ENCODE assay signal across 8 mouse cellular contexts in the genomic region with DNA sequence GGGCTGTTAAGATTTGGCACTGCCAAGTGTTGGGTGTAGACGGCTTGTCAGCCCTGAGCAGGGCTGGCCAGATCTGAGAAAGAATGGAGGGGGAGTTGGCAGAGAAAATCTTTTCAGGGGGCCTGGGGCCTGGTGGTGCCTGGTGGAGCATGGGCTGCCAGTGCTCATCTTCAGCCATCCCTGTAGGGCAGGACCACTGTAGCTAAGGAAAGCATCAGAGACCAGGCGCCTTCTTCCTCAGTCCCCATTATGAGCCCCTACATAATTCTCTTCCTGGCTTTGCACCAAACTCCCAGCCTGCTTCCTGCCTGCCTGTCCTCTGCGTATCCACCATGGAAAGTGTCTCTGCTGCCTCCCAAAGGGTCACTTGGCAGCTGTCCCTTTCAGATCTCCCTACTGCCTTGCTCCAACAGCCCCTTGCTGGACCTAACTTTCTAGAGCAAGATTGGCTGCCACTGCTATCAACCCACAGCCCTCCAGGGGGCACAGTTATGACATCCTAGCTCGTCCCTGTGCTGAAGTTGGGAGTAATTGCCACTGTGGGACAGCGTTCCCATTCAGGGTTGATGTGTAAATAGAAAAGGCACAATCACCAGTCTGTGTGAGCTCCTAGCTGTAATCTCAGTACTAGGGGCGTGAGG. TPM values are rescaled to one million over a fixed set of nuclear protein-coding genes. Genes with fewer than 3 reads are reported as not detected.
DNase-seq lines count a peak whose midpoint lies in the region; ATAC-seq and TF ChIP-seq lines count a peak whose summit lies in the region.

No protein-coding gene starts in this region.

- H3K4me2 ChIP-seq in intestine, embryonic 16.5 days (ENCODE audit: low read depth, low read length) = no peak overlapping the region
- no peak overlapping the region for H3K4me2 ChIP-seq in liver, embryonic 14.5 days (ENCODE audit: low read depth)
- H3K4me2 ChIP-seq in neural tube, embryonic 11.5 days (ENCODE audit: low read depth) = no peak overlapping the region

- no peak overlapping the region for H3K4me3 ChIP-seq in gastrocnemius, adult 2 months
- H3K4me3 ChIP-seq in intestine, embryonic 16.5 days (ENCODE audit: low read length) = no peak overlapping the region
- H3K4me3 ChIP-seq in liver, embryonic 14.5 days (ENCODE audit: insufficient read depth in 1 of 2, low read depth in 2 of 2, low read length in 2 of 2) = no peak overlapping the region
- no peak overlapping the region for H3K4me3 ChIP-seq in neural tube, embryonic 11.5 days (ENCODE audit: low read depth, low read length)

- intact Hi-C loops in gastrocnemius, adult 2 months (cut with DNase I) = loop anchor here (1.0 kb wide), 2 partner anchors 38 to 97 kb away; no protein-coding TSS in a partner anchor

- no peak for TF ChIP-seq EP300 in liver, embryonic 14.5 days (IDR thresholded peaks at IDR 0.05; ENCODE audit: low read depth)

- WGBS in intestine, embryonic 16.5 days = 21% methylated on average over 6 of the region's 6 CpGs
- WGBS in liver, embryonic 14.5 days (ENCODE audit: insufficient replicate concordance) = 33% methylated on average over 6 of the region's 6 CpGs
- 33% methylated on average over 6 of the region's 6 CpGs for WGBS in neural tube, embryonic 11.5 days

- H3K27me3 ChIP-seq in intestine, embryonic 16.5 days (replicated peaks; ENCODE audit: control insufficient read depth, insufficient read depth, low read length) = no peaks in the 10 kb centered on the region
- no peaks in the 10 kb centered on the region for H3K27me3 ChIP-seq in liver, embryonic 14.5 days (ENCODE audit: control insufficient read depth, insufficient read depth, low read length)
- no peaks in the 10 kb centered on the region for H3K27me3 ChIP-seq in neural tube, embryonic 11.5 days (ENCODE audit: control insufficient read depth, insufficient read depth, low read length)

- H3K36me3 ChIP-seq in intestine, embryonic 16.5 days (ENCODE audit: control insufficient read depth, insufficient read depth, low read length) = no peaks in the 10 kb centered on the region
- no peaks in the 10 kb centered on the region for H3K36me3 ChIP-seq in liver, embryonic 14.5 days (replicated peaks; ENCODE audit: control insufficient read depth, insufficient read depth, low read depth)
- H3K36me3 ChIP-seq in neural tube, embryonic 11.5 days (ENCODE audit: control insufficient read depth, insufficient read depth, low read length) = no peaks in the 10 kb centered on the region

- peak; percentile 61 for ATAC-seq in intestine, embryonic 16.5 days
- peak; percentile 55 for ATAC-seq in liver, embryonic 14.5 days (ENCODE audit: insufficient read depth)
- ATAC-seq in neural tube, embryonic 11.5 days (ENCODE audit: insufficient read depth, low FRiP score, low TSS enrichment) = no peak

- H3K9ac ChIP-seq in intestine, embryonic 16.5 days (ENCODE audit: low read depth, low read length) = no peak overlapping the region
- no peak overlapping the region for H3K9ac ChIP-seq in liver, embryonic 14.5 days (replicated peaks)
- H3K9ac ChIP-seq in neural tube, embryonic 11.5 days (ENCODE audit: low read length) = no peak overlapping the region

- no peaks in the 10 kb centered on the region for H3K9me3 ChIP-seq in intestine, embryonic 16.5 days (ENCODE audit: control insufficient read depth, low read length)
- H3K9me3 ChIP-seq in liver, embryonic 14.5 days (ENCODE audit: control insufficient read depth, low read length) = no peaks in the 10 kb centered on the region
- H3K9me3 ChIP-seq in neural tube, embryonic 11.5 days (ENCODE audit: control insufficient read depth, low read length) = no peaks in the 10 kb centered on the region

- H3K4me1 ChIP-seq in intestine, embryonic 16.5 days (ENCODE audit: control insufficient read depth, insufficient read depth, low read length) = peaks cover 23% of the 10 kb centered on the region
- H3K4me1 ChIP-seq in liver, embryonic 14.5 days (replicated peaks; ENCODE audit: control insufficient read depth in 2 of 2, insufficient read depth in 2 of 2, low read length in 1 of 2) = peaks cover 2 to 20% of the 10 kb centered on the region in 2 experiments; a peak in 3 of 4 replicates
- no peaks in the 10 kb centered on the region for H3K4me1 ChIP-seq in neural tube, embryonic 11.5 days (ENCODE audit: control insufficient read depth, insufficient read depth, low read length)

- TF ChIP-seq CTCF in gastrocnemius, adult 2 months (IDR thresholded peaks at IDR 0.05) = peak; percentile 79
- TF ChIP-seq CTCF in liver, embryonic 14.5 days (IDR thresholded peaks at IDR 0.05; ENCODE audit: low read depth) = peak; percentile 94

- peak; percentile 38 for DNase-seq in ovary, postnatal 14 days (ENCODE audit: low spot score)
- no peak for DNase-seq in ovary, adult 18-20 months (ENCODE audit: low spot score)
- DNase-seq in brain, adult 2 months (ENCODE audit: low read depth, low spot score) = peak; percentile 57
- peak; percentile 73 for DNase-seq in gastrocnemius, adult 2 months
- peak; percentile 24 to 51 (median 34) for DNase-seq in liver, embryonic 14.5 days (ENCODE audit: low read depth in 3 of 3, low spot score in 3 of 3)
- peak; percentile 59 for DNase-seq in neural tube, embryonic 11.5 days (ENCODE audit: low spot score)
- DNase-seq in urinary bladder, postnatal 10 days (ENCODE audit: low spot score) = no peak

- 0 out of 2 replicates have a peak overlapping the region, but pooled peaks have one; percentile 20 for H3K27ac ChIP-seq in gastrocnemius, adult 2 months
- H3K27ac ChIP-seq in intestine, embryonic 16.5 days (ENCODE audit: low read length) = peak overlapping the region; percentile 65
- no peak overlapping the region for H3K27ac ChIP-seq in liver, embryonic 14.5 days
- no peak overlapping the region for H3K27ac ChIP-seq in neural tube, embryonic 11.5 days (ENCODE audit: low read depth, low read length)

RNA-seq across cellular contexts. Expression of a gene that starts 39.2 kb away (rescaled TPM):
- 10 to 100 TPM; 44.2 to 55.4 TPM for total RNA-seq in gastrocnemius, adult 2 months (2021)
- polyA plus RNA-seq in intestine, embryonic 16.5 days (2015; fragmentation: Nextera tagmentation; extraction: Ambion mirVana) = 94.9 and 96.5 TPM in 2 replicates
- 41.9 and 44.6 TPM in 2 replicates for polyA plus RNA-seq in liver, embryonic 14.5 days (2012; rRNA removed)
- polyA plus RNA-seq in liver, embryonic 14.5 days (2014; fragmentation: Nextera tagmentation; extraction: Ambion mirVana) = 34.6 and 37.7 TPM in 2 replicates
- polyA plus RNA-seq in neural tube, embryonic 11.5 days (2014; fragmentation: Nextera tagmentation; extraction: Ambion mirVana) = 4.5 and 5.3 TPM in 2 replicates

Comparison
In these comparisons a context has a peak if more than half of its experiments do, and no peak if none do; other contexts are left out.
1. DNase-seq: peak in ovary, postnatal 14 days (single experiment), brain, adult 2 months (single experiment), gastrocnemius, adult 2 months (single experiment), liver, embryonic 14.5 days (3 of 3) and neural tube, embryonic 11.5 days (single experiment); none in ovary, adult 18-20 months (single experiment) and urinary bladder, postnatal 10 days (single experiment).
2. H3K27ac ChIP-seq: peak in gastrocnemius, adult 2 months (single experiment) and intestine, embryonic 16.5 days (single experiment); none in liver, embryonic 14.5 days (single experiment) and neural tube, embryonic 11.5 days (single experiment).